Mouse (Mus musculus): Measurements from ENCODE around the gene Pigz. TPM values are rescaled to one million over a fixed set of nuclear protein-coding genes. Genes with fewer than 3 reads are reported as not detected.
"Not testable (repeated sequence)": the region's sequence is repeated elsewhere in the genome, so short reads cannot be mapped to it uniquely, and the experiment has no call there.

The Pigz gene
- polyA plus RNA-seq, 2 experiments from 2014 or later = 0.65 to 0.67 TPM

DNA sequence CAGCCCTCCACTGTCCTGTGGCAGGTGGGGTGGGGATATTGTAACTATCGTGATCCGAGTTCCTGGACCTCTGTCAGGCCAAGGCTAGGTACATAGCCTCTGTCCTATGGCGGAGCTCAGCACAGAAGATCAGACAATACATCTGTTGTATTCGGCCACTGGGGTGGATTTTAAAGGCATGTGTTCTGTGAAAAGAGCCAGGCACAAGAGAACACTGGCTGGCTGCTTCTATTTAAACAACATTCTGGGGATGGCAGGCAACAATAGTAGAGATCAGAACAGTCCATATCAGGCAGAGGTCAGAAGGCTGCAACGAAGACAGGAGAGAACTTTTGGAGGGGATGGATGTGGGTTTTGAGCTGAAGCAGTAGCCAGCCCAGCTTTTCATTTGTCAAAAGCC, 1.4 kb upstream of the Pigz start:
- no peak for ATAC-seq

DNA sequence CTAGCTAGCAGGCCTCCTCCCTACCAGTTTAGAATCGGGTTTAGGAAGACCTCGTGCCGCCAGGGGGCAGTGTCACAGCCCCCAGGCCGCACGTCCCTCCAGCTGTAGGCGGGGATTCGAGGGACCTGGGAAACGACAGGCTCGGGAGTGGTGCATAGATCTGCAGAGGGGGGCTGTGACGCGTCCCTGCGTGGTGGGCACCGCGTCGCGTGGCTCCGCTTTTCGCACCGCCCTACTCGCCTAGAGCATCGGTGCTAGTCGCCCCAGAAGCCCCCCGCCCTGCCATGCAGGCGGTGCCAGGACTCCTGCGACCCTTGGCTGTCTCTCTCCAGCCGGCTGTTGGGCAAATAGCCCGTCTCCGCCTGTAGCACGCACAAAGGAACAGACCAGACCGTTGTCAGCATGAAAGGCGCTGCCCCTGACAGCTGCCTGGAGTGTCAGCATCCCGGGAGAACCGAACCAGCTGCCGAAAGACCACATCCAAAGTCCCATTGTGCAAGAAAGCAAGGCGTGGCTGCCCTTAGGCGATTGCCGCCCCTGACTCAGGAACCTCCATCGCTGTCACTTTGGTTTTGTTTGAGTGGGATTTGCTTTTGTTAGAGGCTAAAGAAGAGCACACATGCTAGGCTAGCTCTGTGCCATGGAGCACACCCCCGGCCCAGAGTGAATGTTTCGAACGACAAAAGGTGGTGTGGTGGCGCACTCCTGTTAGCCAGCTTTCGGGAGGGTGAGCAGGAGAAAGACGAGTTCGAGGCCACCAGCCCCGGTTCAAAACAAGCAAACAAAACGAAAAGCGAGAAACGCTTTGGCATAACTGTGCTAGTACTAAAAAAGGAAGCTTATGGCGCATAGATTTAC, 582 bp upstream of the Pigz start:
- peak; percentile 63 for ATAC-seq

DNA sequence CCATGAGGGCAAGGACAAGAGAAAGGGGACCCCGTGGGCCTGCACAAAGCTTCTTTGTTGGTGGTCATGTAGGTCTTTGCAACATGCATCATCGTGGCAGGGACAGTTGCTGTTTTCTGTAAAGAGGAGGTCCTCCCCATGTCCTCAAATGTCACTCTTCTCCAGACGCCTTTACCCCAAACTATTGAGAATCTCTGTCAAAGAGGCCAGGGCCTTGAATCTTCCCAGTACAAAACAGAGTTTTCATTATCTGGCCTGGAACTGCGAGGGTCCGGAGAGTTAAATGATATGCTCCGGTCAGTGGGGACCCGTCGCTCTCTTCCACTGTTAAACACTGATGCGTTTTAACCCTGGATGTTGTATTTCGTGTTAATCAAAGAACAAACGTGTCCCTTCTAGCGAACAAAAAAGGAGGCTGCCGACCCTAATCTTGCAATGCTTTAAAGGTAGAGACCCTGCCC, 929 bp downstream of the Pigz start:
- ATAC-seq = no peak

DNA sequence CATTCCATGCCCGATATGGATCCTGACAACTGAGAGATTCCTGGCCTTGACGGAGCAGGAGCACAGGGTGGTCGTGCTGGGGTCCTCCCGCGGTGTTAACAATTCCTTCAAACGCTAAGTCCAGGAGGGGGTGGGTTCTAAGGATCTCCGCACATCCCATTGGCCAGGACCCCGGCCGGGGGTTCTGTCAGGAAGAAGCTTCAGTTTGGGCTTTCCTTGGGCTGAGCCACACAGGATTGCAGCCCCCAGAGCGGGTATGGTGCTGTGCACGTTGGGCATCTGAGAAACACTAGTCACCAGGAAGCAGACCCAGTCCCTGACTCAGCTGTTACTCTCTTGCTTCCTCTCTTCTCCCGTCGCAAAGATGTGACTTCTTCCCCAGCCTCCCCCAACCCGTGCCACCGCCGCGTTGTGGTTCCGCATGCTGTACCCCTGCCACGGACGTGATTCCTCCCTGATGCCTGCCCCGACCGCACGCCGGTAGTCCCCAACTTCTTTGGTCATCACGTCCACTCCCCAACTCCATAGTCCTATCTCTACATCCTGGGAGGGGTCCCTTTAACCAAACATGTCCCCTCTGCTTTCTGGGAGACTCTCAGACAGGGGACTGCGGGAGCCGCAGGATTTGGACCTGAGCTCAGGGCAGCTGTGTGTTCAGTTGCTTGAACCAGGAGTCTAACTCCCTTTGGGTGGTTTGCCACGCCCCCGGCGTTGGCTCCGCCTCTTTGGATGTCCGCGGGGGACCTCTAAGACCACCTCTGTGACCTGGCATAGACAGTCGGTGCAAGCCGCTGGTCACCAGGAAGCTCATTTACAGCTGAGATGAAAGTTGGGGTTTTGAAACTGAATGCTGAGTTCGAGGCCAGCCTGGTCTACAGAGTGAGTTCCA, 1.7 kb downstream of the Pigz start:
- peak; percentile 52 for ATAC-seq

DNA sequence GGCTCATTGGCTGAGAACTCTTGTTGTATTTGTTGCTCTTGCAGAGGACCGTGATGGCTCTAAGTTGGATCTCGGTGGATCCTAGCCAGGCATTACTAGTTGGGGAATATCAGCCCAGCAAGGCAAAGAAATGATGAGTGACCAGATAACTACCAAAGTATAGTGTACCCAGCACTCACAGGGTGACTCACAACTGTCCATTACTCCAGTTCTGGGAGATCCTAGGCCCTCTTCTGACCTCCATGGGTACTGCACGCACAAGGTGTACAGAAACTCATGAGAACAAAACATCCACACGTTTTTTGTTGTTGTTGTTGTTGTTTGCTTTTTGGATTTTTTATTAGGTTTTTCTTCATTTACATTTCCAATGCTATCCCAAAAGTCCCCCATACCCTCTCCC, 2.9 kb downstream of the Pigz start:
- ATAC-seq = no peak

DNA sequence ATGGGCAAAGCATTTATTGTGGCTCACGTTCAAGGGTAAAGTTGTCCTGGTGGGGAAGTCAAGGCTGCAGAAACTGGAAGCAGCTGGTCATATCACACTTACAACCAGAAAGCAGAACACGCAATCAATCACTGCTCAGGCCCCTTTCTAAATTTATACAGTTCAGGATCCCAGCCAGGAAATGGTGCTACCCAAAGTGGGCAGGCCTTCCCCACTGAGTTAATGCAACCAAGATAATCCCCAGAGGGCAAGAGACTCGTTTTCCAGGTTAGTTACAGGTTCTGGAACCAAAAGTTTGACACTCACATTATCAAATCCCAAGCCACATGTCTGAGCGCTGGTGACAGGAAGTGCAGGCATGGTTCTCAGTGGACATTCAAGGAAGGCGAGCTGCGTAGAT, 5.2 kb downstream of the Pigz start:
- no peak for ATAC-seq

DNA sequence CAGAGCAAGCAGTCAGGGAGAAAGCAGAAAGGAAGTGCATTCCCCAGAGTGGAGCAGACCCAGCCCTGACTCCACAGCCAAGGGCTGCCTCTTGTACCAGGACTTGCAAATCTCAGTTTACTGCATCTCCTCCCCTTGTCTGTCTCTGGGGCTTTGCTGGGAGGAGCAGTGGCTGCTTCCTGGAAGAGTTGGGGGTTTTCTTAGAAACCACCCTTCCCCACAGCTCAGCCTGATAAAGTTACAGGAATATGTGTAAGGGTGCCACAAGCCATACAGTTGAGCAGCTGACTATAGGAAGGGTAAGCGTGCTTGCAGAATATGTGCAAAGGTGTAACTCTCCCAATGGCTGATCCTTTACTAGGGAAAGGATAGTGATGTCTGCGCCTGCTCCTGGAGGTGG, 6.9 kb downstream of the Pigz start:
- no peak for ATAC-seq

DNA sequence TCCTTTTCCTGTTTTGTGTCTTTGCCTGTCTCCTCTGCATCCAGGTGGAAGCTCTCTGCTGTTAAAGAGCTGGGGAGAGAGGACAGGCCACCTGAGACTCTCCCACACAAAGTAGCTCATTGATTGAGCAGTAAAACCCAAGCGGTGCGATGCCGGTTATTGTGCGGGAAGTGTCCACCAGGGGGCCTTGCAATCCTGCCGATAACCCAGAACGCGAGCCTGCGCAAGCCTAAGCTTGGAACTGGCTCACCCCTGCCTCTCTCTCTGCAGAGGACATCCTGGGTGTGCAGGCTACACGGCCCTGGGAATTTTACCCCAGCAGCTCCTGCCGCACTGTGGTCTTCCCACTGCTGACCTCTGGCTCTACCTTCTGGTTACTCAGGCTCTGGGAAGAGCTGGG, 10.3 kb downstream of the Pigz start:
- ATAC-seq = peak; percentile 64

- ATAC-seq = no peak
These were observed 11.1 kb downstream of the Pigz start for GRCm38 (mm10) chr16:31944698-31945255.

GRCm38 (mm10) chr16:31945372-31945771, 11.7 kb downstream of the Pigz start:
- no peak for ATAC-seq

GRCm38 (mm10) chr16:31945986-31946385, 12.3 kb downstream of the Pigz start:
- ATAC-seq = not testable (repeated sequence)

DNA sequence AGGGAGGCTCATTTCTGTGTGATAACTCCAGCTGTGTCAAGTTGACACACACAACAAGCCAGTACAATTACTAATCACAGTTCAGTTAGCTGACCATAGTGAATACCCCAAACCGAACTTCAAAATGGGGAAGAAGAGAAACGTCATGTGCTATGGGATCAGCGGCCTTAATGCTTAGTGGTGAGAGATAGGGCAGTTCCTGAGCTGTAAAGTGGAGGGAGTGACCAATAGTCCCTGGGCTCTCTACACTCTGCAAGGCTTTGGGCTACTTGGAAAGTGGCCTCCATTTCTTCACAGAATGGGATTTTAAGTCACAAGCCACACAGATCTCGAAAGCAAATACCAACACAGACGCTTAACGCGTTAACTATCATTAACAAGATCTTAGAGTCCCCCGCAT, 13.7 kb downstream of the Pigz start:
- no peak for ATAC-seq

GRCm38 (mm10) chr16:31947901-31948316, 14.3 kb downstream of the Pigz start:
- ATAC-seq = peak; percentile 25

DNA sequence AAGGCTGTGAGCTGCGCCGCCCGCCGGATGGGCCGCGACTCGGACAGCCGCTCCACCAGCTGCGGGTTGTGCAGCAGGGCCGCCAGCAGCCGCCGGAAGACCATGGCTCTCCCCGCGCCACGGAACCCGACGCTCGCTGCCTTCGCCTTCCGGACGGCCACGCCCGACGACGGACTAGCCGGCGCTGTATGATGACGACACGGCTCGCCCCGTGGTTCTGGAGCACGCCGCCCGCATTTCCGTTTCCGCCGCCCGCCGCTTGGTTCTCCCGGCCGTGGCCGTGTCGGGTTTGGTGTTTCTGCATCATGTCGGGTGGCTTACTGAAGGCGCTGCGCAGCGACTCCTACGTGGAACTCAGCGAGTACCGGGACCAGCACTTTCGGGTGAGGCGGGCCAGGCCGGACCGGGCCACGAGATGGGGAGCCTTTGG, 14.7 kb downstream of the Pigz start, which contains the start of the genes 0610012G03Rik and Ncbp2:
0610012G03Rik (minus strand) TSS at position 150 of the 430 bp plus-strand sequence.
Ncbp2 (plus strand) TSS at position 169 of the 430 bp plus-strand sequence.
- peak; percentile 87 for ATAC-seq

- ATAC-seq = no peak
These were observed 29.6 kb downstream of the Pigz start for GRCm38 (mm10) chr16:31963224-31963623.

DNA sequence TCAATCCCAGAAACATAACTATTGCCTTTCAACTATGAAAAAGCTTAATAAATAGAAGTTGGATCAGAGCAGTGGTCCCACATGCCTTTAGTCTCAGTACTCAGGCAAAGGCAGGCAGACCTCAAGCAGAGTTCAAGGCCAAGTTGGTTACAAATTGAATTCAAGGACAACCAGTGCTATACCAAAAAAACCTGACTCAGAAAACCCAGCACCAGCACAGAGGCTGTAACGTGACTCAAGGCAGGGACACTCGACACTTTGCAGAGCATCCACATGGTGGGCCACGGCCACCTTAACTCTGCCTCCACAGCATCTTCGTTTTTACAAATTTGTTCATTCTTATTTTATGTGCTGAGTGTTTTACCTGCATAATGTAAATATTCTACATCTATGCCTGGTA, 41.6 kb downstream of the Pigz start:
- ATAC-seq = no peak

DNA sequence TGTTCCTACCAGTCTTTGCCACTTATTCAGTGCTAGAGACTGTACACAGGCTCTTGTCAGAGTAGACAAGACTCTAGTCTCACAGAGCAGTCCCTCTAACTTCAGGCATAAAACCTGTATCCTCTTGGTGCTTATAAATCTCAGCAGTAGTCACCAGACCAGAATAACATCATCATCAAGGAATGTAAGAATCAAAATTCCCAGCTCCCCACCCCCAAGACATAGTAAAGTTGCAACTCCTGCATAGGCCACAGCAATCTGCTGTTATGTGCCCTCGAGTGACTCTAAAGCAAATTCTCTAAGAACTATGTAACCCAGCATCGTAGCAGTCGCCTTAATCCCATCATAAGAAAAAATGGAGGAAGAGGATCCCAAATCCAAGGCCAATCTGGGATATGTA, 45.9 kb downstream of the Pigz start:
- ATAC-seq = no peak

GRCm38 (mm10) chr16:31980946-31981345, 47.3 kb downstream of the Pigz start:
- no peak for ATAC-seq

DNA sequence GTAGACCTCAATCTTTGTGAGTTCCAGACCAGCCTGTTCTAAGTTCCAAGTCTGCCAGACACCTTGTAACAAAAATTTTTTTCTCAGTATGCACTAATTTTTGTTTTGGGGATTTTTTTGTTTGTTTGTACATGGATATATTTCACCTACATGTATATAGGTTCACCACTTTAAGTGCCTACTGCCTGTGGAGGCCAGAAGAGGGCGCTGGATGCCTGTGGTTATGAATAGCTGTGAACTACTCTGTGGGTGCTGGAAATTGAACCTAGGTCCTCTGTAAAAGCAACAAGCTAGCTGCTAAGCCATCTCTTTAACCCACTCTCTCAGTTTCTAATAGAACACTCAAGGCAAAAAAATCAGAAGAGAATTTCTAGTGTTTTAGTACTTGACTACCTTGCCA, 58.4 kb downstream of the Pigz start:
- ATAC-seq = no peak

GRCm38 (mm10) chr16:31993195-31993594, 59.5 kb downstream of the Pigz start:
- ATAC-seq = no peak

- no peak for ATAC-seq
These were observed 60.3 kb downstream of the Pigz start for GRCm38 (mm10) chr16:31993946-31994345.

Data from CD4-positive, CD25-positive, alpha-beta regulatory T cell, adult 4 months (primary cell).